Mouse (Mus musculus): Measurements from ENCODE around the gene Cfap69. TPM values are rescaled to one million over a fixed set of nuclear protein-coding genes. Genes with fewer than 3 reads are reported as not detected.
A peak's percentile ranks its signal among the peaks of the same experiment; 100 is the strongest.

Gene Cfap69
- polyA plus RNA-seq, 1 experiment from 2014 or later: 8.6 TPM

DNA sequence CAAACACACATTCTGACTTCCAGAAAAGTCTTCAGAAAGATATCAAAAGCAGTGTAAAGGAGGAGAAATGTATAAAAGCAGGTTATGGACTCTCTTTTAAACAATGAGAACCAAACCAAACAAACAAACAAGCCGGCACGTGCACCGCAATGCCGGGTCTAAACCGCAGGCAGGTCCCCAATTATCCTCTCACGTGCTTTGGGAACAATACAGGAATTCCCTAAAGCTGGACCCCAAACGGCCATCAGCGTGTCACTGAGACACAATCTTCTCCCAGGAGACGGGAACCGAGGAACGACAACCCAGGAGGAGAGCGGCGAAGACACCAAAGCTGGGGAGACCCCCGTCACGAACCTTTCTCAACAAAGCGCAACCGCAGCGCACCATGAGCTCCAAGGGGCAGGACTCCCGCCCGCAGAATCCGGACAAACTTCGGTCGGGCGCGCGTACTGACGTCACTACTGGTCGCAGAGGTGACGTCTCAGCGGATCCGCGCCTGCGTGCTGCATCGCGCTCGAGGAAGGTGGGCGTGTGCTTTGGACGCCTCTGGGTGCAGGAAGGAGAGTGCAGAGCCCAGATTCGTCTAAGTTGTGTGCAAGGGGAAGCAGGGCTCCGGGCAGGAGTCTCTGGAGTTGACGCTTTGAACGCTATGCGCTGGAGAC lies 104.8 kb downstream of the Cfap69 start, which contains the start of gene Gtpbp10:
Gtpbp10 (minus strand) TSS at position 460 of the 662 bp plus-strand sequence.
- peak within 1 kb of the TSS; percentile 73 for H3K9ac ChIP-seq (replicated peaks)
- H3K36me3 ChIP-seq: peaks cover 6% of the 10 kb centered on the region
- no peaks in the 10 kb centered on the region for H3K27me3 ChIP-seq (replicated peaks)
- peak within 1 kb of the TSS; percentile 80 for H3K27ac ChIP-seq (replicated peaks)
- H3K4me2 ChIP-seq: peak within 1 kb of the TSS; percentile 66
- no peaks in the 10 kb centered on the region for H3K9me3 ChIP-seq (replicated peaks)
- WGBS: under 1% methylated on average over 43 of the region's 43 CpGs
- H3K4me1 ChIP-seq: peaks cover 18% of the 10 kb centered on the region
- H3K4me3 ChIP-seq (replicated peaks): peak within 1 kb of the TSS; percentile 78
- ATAC-seq (ENCODE audit: low FRiP score): peak; percentile 100

DNA sequence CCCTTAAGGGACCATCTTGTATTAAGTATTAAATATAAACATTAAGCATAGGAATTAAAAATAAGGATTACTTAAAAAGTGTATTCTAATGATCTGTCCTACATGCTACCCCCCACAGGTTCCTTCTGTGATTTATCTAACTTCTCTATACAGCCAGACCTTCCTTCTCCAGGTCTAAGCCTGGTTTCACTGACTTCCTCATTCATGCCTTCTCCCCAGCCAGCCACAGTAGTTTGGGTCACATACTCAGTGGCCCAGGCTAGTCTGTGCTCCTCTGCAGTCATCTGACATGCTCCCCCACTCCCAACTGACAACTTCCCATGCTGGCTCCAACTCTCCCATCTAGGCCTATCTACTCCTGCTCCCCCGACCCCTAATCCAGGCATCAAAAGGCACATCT lies 112.9 kb downstream of the Cfap69 start:
- Histone ChIP-seq H3K9me3 (replicated peaks) (no peaks in the 10 kb centered on the region), H3K4me2 (no peak overlapping the region), H3K4me3 (replicated peaks) (no peak overlapping the region), H3K27ac (replicated peaks) (no peak overlapping the region), H3K4me1 (no peaks in the 10 kb centered on the region), H3K36me3 (peaks cover 44% of the 10 kb centered on the region), H3K9ac (replicated peaks) (no peak overlapping the region), H3K27me3 (replicated peaks) (no peaks in the 10 kb centered on the region)
- 84% methylated on average over 1 of the region's 1 CpGs for WGBS
- ATAC-seq (ENCODE audit: low FRiP score): no peak

GRCm38 (mm10) chr5:5540385-5540784 lies 123.7 kb downstream of the Cfap69 start:
- WGBS: 76% methylated on average over 3 of the region's 3 CpGs
- no peak for ATAC-seq (ENCODE audit: low FRiP score)
- Histone ChIP-seq H3K36me3 (peaks cover 43% of the 10 kb centered on the region), H3K27ac (replicated peaks) (no peak overlapping the region), H3K4me2 (no peak overlapping the region), H3K9me3 (replicated peaks) (no peaks in the 10 kb centered on the region), H3K27me3 (replicated peaks) (no peaks in the 10 kb centered on the region), H3K4me3 (replicated peaks) (no peak overlapping the region), H3K4me1 (no peaks in the 10 kb centered on the region), H3K9ac (replicated peaks) (no peak overlapping the region)

GRCm38 (mm10) chr5:5539771-5540170 lies 124.3 kb downstream of the Cfap69 start:
- Histone ChIP-seq H3K4me3 (replicated peaks) (no peak overlapping the region), H3K27me3 (replicated peaks) (no peaks in the 10 kb centered on the region), H3K4me2 (no peak overlapping the region), H3K27ac (replicated peaks) (no peak overlapping the region), H3K36me3 (peaks cover 43% of the 10 kb centered on the region), H3K9ac (replicated peaks) (no peak overlapping the region), H3K9me3 (replicated peaks) (no peaks in the 10 kb centered on the region), H3K4me1 (no peaks in the 10 kb centered on the region)
- no peak for ATAC-seq (ENCODE audit: low FRiP score)
- 66% methylated on average over 3 of the region's 3 CpGs for WGBS

DNA sequence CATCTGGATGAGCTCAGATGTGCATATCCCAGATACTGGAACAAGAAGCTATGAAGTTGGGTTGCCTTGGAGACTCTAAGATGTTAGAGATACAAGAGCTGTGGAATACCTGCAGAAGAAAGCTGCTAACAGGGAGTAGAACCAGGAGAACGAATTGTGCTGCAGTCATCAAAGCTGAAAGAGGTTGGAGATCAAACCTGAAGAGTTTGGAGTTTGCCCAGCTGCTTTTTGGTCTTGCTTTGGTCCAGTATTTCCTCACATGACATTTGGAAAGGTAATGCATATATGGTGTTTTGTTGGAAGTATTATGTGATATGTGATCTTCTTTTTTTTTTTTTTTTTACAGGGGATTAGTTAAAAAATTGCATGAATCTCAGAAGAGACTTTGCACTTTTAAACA lies 127.9 kb downstream of the Cfap69 start:
- Histone ChIP-seq H3K27ac (replicated peaks) (no peak overlapping the region), H3K4me2 (no peak overlapping the region), H3K27me3 (replicated peaks) (no peaks in the 10 kb centered on the region), H3K9ac (replicated peaks) (no peak overlapping the region), H3K4me1 (no peaks in the 10 kb centered on the region), H3K36me3 (peaks cover 18% of the 10 kb centered on the region), H3K9me3 (replicated peaks) (no peaks in the 10 kb centered on the region), H3K4me3 (replicated peaks) (no peak overlapping the region)
- no peak for ATAC-seq (ENCODE audit: low FRiP score)
- 100% methylated on average over 1 of the region's 1 CpGs for WGBS

- Histone ChIP-seq H3K27ac (replicated peaks) (no peak overlapping the region), H3K27me3 (replicated peaks) (no peaks in the 10 kb centered on the region), H3K4me1 (no peaks in the 10 kb centered on the region), H3K4me2 (no peak overlapping the region), H3K9ac (replicated peaks) (no peak overlapping the region), H3K4me3 (replicated peaks) (no peak overlapping the region), H3K36me3 (peaks cover 8% of the 10 kb centered on the region), H3K9me3 (replicated peaks) (no peaks in the 10 kb centered on the region)
- ATAC-seq (ENCODE audit: low FRiP score): no peak
- 89% methylated on average over 3 of the region's 3 CpGs for WGBS
Observed at GRCm38 (mm10) chr5:5533656-5534420, 130.2 kb downstream of the Cfap69 start.

Other genes with a start within 250 kb of the Cfap69 start
- gene Cdk14, start 243.9 kb downstream of the Cfap69 start, polyA plus RNA-seq (2015; fragmentation: Nextera tagmentation; extraction: Ambion mirVana): 37.9 and 42.2 TPM in 2 replicates
- not detected in 2 replicates for gene 1700015F17Rik, start 185.1 kb downstream of the Cfap69 start, polyA plus RNA-seq (2015; fragmentation: Nextera tagmentation; extraction: Ambion mirVana)
- gene Cldn12, start 149.3 kb downstream of the Cfap69 start, polyA plus RNA-seq (2015; fragmentation: Nextera tagmentation; extraction: Ambion mirVana): 15.8 and 16.6 TPM in 2 replicates
- 12.8 and 17.9 TPM in 2 replicates for gene Gtpbp10, start 104.7 kb downstream of the Cfap69 start, polyA plus RNA-seq (2015; fragmentation: Nextera tagmentation; extraction: Ambion mirVana)
- gene Gm8773, start 90.4 kb downstream of the Cfap69 start, polyA plus RNA-seq (2015; fragmentation: Nextera tagmentation; extraction: Ambion mirVana): 11.4 and 15.0 TPM in 2 replicates
- 6.8 and 6.9 TPM in 2 replicates for gene Steap2, start 30.3 kb upstream of the Cfap69 start, polyA plus RNA-seq (2015; fragmentation: Nextera tagmentation; extraction: Ambion mirVana)
- 1.5 and 1.6 TPM in 2 replicates for gene Steap1, start 85.1 kb upstream of the Cfap69 start, polyA plus RNA-seq (2015; fragmentation: Nextera tagmentation; extraction: Ambion mirVana)